Mouse (Mus musculus) CD4-positive, CD25-positive, alpha-beta regulatory T cell, adult 4 months (primary cell): ENCODE data around the gene Tubg2. TPM values are rescaled to one million over a fixed set of nuclear protein-coding genes. Genes with fewer than 3 reads are reported as not detected.
A peak's percentile ranks its signal among the peaks of the same experiment; 100 is the strongest.

ENCODE experiments used
- ATAC-seq: one replicate; pipeline ENCODE4 v1.8.0; 2017
- polyA plus RNA-seq, 2 experiments: library from polyadenylated mRNA; unstranded; fragments of 100-300 nt; shearing (Covaris generic); gene quantifications; one replicate each; pipeline ENCODE4 v1.2.1; 2017

The Tubg2 gene
- polyA plus RNA-seq, 2 experiments from 2014 or later, result 1.4 to 3.5 TPM

DNA sequence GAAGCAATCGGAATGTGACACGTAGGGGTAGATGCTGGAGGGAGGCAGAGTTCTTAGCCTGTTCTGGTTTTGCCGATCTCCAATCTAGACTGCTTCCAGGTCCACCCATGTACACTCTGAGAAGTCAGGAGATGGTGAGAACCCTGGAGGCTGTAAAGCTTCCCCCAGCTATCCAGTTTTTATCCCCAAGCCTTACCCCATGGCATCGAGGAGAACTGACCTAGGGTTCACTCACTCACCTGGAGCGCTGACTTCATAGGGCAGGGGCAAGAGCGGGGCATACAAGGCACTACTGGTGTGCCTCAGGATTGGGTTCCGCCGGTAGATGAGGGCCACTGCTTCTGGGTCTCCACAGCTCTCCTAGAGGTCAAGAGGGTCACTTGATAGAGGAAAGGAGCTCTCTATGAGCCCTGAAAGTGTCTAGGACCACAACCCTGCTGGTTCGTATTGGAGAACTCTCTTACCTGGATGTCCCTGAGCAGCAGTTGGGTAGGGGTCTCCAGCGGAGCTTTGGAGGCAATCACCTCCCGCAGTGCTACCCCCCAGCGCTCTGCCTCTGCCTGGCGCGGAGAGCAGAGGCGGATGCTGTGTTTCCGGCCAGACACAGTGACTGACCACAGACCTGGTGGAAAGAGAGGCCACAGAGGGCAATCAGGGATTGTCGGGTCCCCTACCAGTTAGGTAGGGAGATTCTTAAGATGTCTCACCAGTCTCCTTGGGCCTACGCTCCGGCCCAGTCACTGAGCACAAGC lies 11.7 kb downstream of the Tubg2 start:
- ATAC-seq, result no peak

DNA sequence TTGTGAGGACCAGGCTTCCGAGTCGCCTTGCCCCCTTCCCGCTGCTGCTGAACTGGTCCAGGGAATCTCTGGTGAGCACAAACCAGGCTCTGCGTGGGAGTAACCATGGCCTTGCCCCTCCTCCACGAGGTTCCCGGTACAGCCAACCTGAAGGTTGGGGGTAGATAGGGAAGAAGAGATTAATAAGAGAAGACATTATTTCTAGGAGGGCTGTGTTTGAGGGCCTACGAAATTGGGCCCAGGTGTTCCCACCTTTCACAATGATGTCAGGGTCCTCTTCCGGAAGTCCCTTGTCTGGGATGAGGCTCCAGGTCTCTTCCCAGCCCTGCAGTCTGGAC lies 12.2 kb downstream of the Tubg2 start:
- ATAC-seq, result no peak

DNA sequence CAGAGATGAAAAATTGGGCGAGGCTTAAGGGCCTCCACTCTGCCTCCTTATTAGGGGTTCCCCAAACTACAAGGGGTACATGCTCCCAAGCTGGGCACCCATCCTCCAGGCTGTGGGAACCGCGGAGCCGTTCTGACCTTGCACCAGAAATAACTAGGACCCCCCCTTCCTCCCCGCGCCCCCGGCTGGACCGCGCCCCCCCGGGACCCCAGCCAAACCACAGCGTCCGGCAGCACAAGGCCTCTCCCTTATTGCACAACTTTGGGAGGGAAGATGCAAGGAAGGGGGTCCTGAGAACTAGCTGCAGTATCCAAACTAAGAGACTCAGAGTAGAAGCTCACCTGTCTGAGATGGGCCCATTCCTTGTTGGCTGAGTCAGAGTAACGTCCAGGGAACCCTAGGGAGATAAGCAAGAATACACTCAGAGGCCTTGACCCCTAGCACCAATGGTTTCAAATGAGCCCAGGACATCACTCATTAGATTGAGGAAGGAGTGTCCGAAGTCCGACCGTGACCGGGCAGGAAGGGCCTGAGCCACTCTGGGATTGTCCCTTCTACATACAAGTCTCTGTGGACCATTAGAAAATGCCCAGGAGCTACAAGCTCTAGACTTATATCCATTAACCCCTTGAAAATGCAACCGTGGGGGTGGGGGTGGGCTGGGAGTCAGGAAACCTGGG lies 12.7 kb downstream of the Tubg2 start:
- ATAC-seq, result no peak

DNA sequence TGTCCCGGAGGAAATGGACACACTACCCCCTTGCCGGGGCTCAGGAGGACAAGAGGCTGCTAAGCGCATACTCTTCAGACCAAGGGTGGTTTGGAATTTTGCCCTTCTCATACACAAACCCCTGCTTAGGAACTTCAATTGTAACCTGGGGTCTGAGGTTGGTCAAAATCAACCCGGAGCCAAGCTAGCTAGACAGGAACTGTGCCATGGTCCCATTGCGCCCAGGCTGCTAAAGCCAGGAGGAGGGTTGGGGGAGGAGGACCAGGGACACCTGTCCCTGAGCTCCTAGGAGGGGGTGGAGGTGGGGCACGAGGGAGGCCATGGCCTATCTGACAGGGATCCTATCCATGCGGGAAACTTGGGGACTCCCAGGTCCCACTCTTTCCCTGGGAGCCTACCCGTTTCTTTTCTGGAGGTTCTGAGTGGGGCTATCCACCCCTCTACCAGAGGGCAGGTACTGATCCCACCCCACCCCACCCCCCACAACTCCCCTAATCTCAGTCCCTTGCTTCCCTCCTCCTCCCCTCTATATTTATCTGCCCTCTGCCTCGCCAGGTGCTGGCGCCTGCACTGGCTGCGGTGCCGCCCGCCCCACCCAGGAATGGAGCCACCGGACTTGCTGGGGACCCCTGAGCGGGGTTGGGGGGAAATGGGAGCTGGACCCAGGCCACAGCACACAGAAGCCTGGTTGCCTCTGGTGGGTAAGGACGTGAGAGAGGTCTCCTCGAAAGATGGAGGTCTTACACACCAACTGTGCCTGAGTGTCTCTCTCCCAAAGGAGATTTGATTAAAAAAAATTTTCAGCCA lies 13.8 kb downstream of the Tubg2 start:
- no peak for ATAC-seq

DNA sequence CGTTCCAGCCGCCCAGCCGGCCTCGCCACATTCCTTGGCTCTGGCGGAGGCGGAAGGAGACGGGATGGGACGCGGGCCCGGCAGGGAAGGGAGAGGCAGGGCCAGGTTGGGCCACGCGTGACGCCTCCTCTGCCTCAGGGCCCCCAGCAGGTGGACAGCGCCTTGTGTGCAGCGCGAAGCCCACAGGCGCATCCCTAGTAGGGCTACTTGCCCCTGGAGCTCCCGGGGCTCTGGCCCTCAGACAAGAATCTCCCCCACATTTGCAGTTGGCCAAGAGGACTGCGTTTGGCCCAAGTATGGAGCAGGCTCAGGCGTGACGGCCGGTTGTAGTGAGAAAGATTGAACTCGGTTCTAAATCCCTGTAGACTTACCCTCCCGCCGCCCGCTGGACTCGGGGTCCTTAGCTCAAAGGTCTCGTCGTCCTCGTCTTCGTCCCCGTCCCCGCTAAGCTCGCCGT lies 14.7 kb downstream of the Tubg2 start, which contains the start of gene Cntnap1:
TSS of gene Cntnap1 (plus strand) at position 170 of the 457 bp plus-strand sequence.
- ATAC-seq, result no peak

DNA sequence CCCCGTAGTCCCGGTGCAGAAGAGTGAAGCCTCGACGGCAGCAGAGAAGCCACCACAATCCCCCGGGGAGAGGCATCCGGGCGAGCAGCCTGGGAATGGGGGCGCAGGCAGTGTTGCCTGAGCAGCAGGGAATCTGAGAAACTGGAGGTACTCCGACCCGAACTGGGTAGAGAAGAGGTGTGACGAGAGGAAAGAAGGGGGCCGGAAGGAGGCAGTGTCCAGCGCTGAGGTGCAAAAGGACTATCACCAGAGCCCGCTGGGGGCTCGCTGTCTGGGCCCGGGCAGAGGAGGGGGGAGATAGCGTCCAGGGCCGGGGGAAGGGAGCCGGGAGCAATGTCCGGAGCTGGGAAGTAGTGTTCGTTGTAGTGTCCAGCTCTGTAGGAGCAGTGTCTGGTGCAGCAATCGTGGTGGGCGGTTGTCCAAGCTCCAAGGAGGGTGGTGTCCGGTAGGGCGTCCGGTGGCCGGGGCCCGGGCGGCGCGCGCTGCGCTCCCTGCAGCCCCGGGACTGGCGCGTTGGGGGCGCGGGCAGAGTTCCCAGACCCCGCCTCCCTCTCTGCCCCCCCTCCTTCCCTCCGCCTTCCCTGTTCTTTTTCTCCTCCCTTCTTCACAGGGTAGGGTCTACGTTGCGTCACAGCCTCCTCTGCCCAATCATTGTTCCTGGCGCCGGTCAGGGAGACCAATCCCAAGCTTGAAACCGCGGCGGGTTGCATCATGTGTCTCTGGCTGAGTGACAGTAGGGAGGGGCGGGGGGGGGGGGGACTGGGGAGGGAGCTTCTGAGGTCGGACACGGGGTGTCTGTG lies 15.3 kb downstream of the Tubg2 start, which contains the start of gene Plekhh3:
TSS of gene Plekhh3 (minus strand) at position 541 of the 800 bp plus-strand sequence.
- peak; percentile 49 for ATAC-seq

DNA sequence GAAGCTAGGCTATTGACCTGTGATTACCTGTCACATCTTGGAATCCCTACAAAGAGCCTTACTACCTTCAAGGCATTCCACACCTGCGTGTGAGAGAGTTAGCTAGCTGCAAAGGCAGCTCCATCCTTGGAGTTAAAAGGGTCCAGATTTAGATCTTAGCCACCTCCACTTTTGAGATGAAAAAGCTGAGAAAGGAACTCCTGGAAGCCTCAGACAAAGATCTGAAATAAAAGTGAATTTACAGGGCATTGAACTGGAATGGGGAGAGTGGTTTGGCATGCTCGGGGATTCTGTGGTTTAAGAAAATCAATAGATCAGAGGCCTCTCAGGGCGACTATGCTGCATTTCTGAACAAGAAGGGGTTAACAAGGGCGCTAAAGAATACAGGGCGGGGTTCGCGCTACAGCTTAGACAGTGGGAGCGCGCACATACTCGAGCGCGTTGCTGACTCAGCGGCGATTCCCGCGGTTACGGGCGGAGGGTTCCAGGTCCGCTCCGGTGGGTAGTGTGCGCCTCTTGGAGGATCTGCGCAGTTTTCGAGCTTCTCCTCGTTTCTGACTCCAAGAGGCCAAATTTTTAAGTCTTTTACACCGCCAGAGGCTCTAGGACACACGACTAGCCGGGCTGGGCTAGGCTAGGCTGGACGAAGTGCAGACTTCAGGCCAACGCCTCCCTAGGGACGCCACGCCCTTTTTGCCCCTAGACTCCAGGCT lies 16.2 kb downstream of the Tubg2 start:
- no peak for ATAC-seq

DNA sequence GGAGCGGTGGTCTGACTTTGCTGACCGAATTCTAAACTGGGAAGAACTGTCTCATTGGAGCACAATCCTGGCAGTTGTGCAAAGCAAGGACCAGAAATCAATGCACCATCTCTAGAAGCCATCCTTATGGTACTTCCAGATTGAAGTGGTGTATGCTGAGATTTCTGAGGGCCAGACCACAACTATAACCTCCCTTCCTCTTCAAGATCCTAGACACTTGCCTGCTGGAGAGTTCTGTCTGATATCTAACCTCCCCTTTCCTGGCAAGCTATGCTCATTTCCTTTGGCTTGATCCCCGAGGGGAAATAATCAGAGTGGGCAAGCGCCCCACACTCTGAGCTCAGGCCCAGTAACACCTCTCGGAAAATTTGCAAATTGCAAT lies 16.7 kb downstream of the Tubg2 start:
- ATAC-seq, result no peak

DNA sequence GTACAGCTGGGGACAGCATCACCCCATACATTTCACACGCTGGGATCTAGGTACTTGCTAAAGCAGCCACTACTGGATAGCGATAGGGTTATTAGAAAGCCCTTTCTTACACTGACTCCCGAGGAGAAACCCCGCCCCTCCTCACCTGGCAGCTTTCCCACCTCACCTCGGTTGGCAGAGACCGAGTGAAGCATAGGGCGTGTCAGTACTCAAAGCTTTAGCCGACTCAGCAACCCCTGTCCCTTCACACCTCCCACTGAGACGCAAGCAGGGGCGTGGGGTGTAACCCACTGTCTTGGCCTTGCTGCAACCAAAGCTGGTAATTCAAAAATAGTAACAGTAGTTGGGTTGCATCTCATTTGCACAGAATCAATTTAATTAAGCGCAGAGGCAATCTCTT lies 17.4 kb downstream of the Tubg2 start:
- ATAC-seq, result no peak

DNA sequence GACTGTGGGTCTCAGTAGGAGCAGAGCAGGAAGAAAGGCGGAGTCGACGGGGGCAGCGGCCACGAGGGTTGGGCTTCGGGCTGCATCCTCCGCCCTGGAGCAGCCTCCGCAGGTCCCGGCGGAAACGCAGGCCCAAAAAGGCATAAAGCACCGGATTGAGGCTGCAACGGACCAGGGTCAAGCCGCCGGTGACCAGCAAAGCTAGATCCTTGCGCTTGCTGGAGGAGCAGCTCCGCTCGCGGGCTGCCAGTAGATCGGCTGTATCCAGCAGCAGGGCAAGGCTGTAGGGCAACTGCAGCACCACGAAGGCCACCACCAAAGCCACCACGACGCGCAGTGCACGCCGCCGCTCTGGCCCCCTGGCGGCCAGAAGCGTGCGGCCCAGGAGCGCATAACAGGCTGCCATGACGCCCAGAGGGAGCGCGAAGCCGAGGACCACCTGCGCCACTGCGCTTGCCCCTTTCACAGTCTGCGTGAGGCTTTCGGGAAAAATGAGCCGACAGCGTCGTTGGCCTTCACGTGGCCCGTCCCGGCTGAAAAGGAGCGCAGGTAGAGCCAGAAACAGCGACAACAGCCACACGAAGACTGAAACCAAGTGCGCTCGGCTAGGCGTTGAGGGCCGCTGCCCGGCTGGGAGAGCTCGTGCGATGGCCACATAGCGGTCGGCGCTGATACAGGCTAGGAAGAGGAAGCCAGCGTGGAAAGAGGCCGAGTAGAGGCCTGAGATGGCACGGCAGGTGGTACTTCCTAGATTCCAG lies 18.1 kb downstream of the Tubg2 start:
- peak; percentile 86 for ATAC-seq

DNA sequence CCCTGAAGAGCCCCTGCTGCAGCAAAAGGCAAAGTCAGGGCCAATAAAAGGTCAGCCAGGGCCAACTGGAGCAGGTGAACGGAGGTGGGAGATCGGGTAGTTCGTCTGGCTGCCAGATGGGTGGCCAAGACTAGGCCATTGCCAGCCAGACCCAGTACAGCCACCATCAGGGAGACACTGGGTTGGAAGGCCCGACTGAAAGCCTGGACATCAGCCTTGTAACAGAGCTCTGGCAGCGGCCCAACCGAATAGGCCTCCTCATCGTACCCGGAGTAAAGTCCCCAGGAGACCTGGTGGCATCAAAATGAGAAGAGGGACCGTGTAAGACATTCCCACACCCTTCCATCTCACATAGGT lies 18.7 kb downstream of the Tubg2 start:
- no peak for ATAC-seq

DNA sequence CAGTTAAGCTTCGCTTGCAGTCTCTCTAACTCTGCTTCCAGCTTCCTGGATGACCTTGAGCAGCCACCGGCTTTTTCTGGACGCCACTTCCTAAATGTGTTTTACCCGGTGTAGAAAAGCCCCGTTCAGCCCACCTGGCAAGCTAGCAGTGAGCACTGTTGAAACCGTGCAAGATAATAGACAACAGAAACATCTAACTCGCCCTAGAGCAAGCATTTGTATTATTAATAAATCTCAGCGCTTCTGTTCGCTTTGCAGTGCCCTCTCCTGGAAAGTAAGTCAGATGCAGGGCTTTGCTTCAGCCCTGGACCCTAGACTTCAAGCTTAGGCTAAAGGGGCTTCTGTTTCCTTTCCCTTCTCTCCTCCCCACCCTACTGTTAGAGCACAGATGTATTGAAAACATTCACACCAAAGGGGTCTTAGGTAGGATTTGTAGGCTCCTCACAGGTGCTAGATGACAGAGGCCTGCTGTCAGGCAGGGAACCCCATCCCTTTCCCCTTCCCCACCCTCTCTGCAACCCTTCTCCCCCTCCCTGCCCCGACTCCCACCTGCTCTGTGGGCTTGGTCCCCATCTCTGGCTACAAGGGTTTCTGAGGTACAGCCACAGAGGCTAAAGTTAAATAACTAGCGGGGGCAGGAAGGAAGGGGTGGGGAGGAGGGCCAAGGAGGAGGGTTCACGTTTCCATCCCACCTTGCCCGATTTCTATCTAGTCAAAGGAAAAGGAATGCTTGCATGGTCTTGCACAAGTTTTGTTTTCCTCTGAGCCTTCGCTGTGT lies 19.3 kb downstream of the Tubg2 start, which contains the start of gene Ccr10:
TSS of gene Ccr10 (minus strand) at position 593 of the 778 bp plus-strand sequence.
- no peak for ATAC-seq

DNA sequence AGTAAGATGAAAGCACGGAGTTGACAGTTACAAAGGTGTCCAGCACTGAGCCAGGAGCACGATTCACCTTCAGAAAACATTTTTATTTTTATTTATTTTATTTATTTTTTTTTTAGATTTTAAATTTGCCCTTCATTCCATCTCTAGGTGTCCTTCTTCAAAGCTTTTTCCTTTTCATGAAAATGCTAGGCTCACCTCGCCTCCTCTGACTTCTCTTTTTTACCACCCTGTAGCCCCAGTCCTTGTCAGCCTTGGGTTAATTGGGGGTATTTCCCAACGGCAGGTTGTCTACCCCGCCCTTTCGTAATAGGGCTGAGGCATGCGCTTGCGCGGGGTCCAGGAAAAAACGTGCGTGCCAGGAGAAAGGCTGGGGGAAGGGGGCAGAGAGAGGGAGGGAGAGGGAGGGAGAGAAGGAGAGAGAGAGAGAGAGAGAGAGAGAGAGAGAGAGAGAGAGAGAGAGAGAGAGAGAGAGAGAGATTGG lies 20.0 kb downstream of the Tubg2 start:
- no peak for ATAC-seq

DNA sequence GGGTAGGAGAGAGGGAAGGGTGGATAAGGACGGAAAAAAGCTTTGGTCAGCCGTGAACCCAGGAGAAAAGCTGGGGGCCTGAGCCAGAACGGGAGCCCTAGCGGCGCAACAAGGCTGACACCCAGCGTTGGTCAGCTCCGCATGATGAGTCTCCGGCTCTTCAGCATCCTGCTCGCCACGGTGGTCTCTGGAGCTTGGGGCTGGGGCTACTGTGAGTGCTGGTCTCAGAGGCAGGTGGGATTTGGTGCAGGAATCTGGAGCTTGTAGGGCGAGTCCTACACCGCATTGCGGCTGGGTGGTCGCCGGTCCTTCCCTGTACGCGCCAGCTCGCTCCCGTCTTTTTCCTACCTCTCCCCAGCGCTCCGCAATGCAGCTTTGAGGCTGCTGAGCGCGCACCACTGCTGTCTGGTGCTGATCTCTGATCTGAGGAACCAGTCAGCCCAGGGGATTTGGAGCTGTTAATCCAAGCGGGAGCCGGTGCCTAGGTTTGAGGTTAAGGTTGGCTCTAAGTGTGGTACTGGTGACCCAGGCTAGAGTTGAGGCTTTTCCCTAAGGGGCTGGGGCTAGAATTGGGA lies 20.5 kb downstream of the Tubg2 start:
- no peak for ATAC-seq

DNA sequence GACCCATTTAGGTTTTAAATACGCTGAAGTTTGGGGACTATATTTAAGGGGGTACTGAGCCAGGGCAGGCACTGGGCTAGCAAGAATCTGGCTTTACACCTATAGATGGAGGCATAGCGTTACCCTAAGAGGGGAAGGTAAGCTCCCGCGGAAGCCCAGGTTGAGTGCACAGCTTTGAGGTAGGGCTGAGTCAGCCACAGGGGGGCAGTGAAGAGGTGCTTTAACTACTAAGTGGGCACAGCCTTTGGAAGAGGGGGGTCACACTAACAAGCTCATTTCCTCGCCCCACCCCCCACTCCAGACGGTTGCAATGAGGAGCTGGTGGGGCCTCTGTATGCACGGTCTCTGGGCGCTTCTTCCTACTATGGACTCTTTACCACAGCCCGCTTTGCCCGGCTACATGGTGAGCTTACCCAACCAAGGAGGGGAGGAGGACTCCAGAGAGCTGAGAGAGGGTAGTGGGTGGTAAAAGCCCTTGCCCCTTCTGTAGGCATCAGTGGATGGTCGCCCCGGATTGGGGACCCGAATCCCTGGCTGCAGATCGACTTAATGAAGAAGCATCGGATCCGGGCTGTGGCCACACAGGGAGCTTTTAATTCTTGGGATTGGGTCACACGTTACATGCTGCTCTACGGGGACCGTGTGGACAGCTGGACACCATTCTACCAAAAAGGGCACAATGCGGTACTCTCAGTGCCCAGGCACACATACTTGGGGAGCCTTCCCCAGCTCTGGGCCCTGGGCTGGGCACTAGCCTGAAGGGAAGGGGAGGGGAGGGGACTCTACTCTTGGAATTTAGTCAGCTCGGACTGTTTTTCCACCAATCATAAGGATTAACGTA lies 21.4 kb downstream of the Tubg2 start:
- peak; percentile 35 for ATAC-seq

DNA sequence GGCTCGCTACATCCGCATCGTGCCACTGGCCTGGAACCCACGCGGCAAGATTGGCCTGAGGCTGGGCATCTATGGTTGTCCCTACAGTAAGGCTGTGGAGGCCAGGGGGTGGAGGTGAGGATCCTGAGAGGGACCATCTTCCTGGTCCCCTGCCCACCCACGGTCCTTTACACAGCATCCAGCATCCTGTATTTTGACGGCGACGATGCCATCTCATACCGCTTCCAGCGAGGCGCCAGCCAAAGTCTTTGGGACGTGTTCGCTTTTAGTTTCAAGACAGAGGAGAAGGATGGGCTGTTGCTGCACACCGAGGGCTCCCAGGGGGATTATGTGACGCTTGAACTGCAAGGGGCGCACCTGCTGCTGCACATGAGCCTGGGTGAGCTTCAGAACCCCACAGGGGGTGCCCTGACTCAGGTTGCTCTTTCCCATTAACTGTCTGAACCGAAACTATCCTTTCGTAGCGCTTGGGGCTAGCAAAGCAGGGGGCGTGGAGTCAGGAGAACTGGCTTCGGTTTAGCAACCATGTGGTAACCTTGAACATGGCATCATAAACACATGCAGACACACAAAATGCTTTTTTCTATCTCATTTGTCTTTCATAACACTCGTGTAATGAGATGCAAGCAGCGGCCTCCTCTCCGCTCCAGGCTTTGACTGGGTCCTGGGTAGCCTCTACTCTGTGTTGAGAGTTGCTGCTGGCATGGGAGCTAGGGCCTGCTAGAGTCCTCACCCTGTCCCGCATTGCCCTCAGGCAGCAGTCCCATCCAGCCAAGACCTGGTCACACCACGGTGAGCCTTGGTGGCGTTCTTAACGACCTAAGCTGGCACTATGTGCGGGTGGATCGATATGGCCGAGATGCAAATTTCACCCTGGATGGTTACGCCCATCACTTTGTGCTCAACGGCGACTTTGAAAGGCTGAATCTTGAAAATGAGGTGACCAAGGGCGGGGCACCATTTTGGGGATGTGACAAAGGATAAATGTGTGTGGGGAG lies 22.7 kb downstream of the Tubg2 start:
- no peak for ATAC-seq

DNA sequence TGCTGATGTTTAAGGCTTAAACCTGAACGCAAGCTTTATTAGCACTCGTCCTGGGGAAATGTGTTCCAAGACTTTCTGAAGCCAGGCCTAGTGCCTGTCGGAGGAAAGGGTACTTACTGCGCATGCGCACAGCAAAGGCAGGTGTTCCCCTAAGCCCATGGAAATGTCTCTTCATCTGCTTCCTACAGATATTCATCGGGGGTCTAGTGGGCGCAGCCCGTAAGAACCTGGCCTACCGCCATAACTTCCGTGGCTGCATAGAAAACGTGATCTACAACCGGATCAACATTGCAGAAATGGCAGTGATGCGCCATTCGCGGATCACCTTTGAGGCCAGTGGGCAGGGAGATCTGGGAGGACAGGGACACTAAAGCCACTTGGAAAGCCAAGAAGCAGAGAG lies 23.6 kb downstream of the Tubg2 start:
- ATAC-seq, result no peak
